Mouse (Mus musculus) intestine, embryonic 16.5 days (tissue): ENCODE results near the gene Pakap. TPM values are rescaled to one million over a fixed set of nuclear protein-coding genes. Genes with fewer than 3 reads are reported as not detected.

Source experiments
- ATAC-seq: fragments of 200-750 bp; cut with Nextera tagmentation; 2 replicates; pipeline ENCODE4 v1.8.0; 2017; ENCODE audit warnings: moderate TSS enrichment, moderate library complexity
- H3K27ac ChIP-seq: fragments of 300-500 bp; sonication (generic); 2 replicates; pipeline ENCODE4 v1.5.1; 2014; ENCODE audit warnings: mild to moderate bottlenecking, low read length
- H3K27me3 ChIP-seq: fragments of 300-500 bp; sonication (generic); replicated peaks from 2 replicates; pipeline ENCODE4 v1.6.1; 2014; ENCODE audit warnings: low read length, control low read depth, mixed read lengths; ENCODE audit not compliant: control insufficient read depth, insufficient read depth
- H3K36me3 ChIP-seq: fragments of 300-500 bp; sonication (generic); 2 replicates; pipeline ENCODE4 v1.6.1; 2014; ENCODE audit warnings: low read length, control low read depth; ENCODE audit not compliant: control insufficient read depth, insufficient read depth
- H3K4me1 ChIP-seq: fragments of 300-500 bp; sonication (generic); 2 replicates; pipeline ENCODE4 v1.6.1; 2014; ENCODE audit warnings: low read length, control low read depth, mixed read lengths; ENCODE audit not compliant: control insufficient read depth, insufficient read depth
- H3K4me2 ChIP-seq: fragments of 300-500 bp; sonication (generic); 2 replicates; pipeline ENCODE4 v1.6.1; 2014; ENCODE audit warnings: low read depth, low read length, control low read depth
- H3K4me3 ChIP-seq: fragments of 300-500 bp; sonication (generic); 2 replicates; pipeline ENCODE4 v1.5.1; 2014; ENCODE audit warnings: mild to moderate bottlenecking, low read length
- H3K9ac ChIP-seq: fragments of 300-500 bp; sonication (generic); 2 replicates; pipeline ENCODE4 v1.6.1; 2014; ENCODE audit warnings: low read depth, low read length
- H3K9me3 ChIP-seq: fragments of 300-500 bp; sonication (generic); 2 replicates; pipeline ENCODE4 v1.6.1; 2016; ENCODE audit warnings: low read length, control low read depth; ENCODE audit not compliant: control insufficient read depth
- whole genome bisulfite sequencing: fragments of 180-500 bp; shearing (Covaris S2); extraction: QIAGEN DNeasy Blood & Tissue Kit; methylation state at CpG from one replicate; pipeline ENCODE4 v1.1.7; 2014; 5-methylcytosine and 5-hydroxymethylcytosine counted together
- polyA plus RNA-seq: library from polyadenylated mRNA; unstranded; fragments of >200 nt; fragmentation: Nextera tagmentation; extraction: Ambion mirVana; gene quantifications from 2 replicates; pipeline ENCODE4 v1.2.1, GENCODE M21; 2015

Gene Pakap
- polyA plus RNA-seq, 1 experiment from 2014 or later, result 22.0 TPM

DNA sequence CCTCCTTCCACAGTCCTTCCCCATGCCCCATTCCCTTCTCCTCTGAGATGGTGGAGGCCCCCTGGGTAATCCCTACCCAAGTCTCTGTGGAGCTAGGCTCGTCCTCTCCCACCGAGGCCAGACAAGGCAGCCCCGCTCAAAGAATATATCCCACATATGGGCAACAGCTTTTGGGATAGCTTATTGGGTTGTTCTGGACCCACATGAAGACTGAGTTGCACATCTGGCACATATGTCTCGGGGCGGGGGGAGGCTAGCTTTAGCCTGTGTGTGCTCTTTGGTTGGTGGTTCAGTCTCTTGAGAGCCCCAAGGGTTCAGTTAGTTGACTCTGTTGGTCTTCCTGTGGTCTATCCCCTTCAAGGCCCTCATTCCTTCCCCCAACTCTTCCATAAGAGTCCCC lies 58.9 kb downstream of the Pakap start:
- H3K27ac ChIP-seq, result no peak overlapping the region
- H3K27me3 ChIP-seq, result no peaks in the 10 kb centered on the region
- H3K4me2 ChIP-seq, result no peak overlapping the region
- no peak overlapping the region for H3K9ac ChIP-seq
- 97% methylated on average over 5 of the region's 5 CpGs for WGBS
- no peak for ATAC-seq
- H3K9me3 ChIP-seq, result no peaks in the 10 kb centered on the region
- H3K36me3 ChIP-seq, result no peaks in the 10 kb centered on the region
- no peak overlapping the region for H3K4me3 ChIP-seq
- H3K4me1 ChIP-seq, result no peaks in the 10 kb centered on the region

DNA sequence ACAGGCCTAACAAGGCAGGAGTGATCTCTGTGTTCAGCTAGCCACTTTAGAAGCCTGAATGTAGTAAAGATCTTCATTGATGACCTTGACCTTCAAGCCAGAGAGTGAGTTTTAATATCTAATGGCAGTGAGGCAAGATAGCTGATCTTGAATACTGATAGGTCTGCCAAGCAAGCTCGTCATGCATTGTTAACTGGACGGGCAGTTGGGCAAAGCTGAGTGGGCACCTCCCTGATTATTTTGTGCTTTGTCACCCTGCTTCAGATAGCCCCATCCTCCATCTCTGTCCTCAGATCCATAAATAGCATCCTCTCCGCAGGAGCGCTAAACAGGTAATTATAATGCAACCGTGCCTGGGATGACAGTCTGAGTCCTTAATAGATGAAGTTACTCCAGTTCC lies 64.4 kb downstream of the Pakap start:
- H3K4me1 ChIP-seq, result no peaks in the 10 kb centered on the region
- H3K36me3 ChIP-seq, result no peaks in the 10 kb centered on the region
- H3K4me3 ChIP-seq, result no peak overlapping the region
- no peak overlapping the region for H3K27ac ChIP-seq
- no peaks in the 10 kb centered on the region for H3K9me3 ChIP-seq
- no peak overlapping the region for H3K9ac ChIP-seq
- no peak overlapping the region for H3K4me2 ChIP-seq
- no peak for ATAC-seq
- no peaks in the 10 kb centered on the region for H3K27me3 ChIP-seq
- 84% methylated on average over 5 of the region's 5 CpGs for WGBS

DNA sequence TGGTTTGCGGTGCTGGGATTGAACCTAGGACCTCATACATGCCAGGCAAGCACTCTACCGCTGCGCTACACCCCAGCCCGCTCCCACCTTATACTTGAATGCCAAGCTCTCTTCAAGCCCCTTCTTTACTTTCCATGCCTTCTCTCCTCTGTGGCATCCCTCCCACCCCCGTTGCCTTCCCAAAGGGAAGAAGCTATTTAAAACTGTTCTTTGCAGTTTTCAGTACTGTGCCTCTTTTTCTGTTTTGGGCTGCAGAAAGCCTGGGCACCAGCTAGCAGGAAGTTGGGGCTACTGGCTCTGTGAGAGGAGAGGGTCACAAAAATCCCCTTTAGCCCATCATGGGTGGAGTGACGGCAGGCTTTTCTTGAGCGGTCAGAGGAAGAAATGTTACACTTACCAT lies 65.1 kb downstream of the Pakap start:
- no peak for ATAC-seq
- 93% methylated on average over 7 of the region's 7 CpGs for WGBS
- Histone ChIP-seq H3K9me3 (no peaks in the 10 kb centered on the region), H3K9ac (no peak overlapping the region), H3K4me1 (peaks cover 2% of the 10 kb centered on the region; the same call in 1 of the 2 replicates), H3K4me2 (no peak overlapping the region), H3K27me3 (no peaks in the 10 kb centered on the region), H3K36me3 (no peaks in the 10 kb centered on the region), H3K4me3 (no peak overlapping the region), H3K27ac (no peak overlapping the region)

DNA sequence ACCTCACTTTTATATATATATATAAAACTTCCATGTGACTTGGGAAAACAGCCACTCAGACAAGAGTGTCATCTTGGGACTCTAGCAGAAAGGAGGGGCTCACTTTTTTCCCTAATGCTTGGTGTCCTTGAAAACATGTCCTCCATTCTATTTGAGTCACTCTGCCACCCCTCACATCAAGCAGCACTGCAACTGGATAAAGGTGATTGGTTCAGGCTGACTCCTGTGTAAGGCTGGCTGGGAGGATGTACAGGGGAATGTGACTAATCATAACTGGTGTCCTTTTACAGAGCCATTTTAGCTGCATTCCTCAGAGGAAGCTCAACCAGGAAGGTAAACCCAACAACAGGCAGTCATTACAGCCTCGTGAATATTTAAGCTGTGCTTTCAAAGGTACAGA lies 67.0 kb downstream of the Pakap start:
- no peak overlapping the region for H3K4me2 ChIP-seq
- ATAC-seq, result no peak
- no peaks in the 10 kb centered on the region for H3K27me3 ChIP-seq
- no peaks in the 10 kb centered on the region for H3K36me3 ChIP-seq
- peaks cover 4% of the 10 kb centered on the region; the same call in 1 of the 2 replicates for H3K4me1 ChIP-seq
- no peak overlapping the region for H3K4me3 ChIP-seq
- no peaks in the 10 kb centered on the region for H3K9me3 ChIP-seq
- H3K9ac ChIP-seq, result no peak overlapping the region
- no peak overlapping the region for H3K27ac ChIP-seq
- WGBS, result 64% methylated on average over 1 of the region's 1 CpGs

GRCm38 (mm10) chr4:57636782-57637482 lies 69.0 kb downstream of the Pakap start:
- Histone ChIP-seq H3K9ac (no peak overlapping the region), H3K4me1 (peaks cover 4% of the 10 kb centered on the region; the same call in 1 of the 2 replicates), H3K36me3 (no peaks in the 10 kb centered on the region), H3K27ac (no peak overlapping the region), H3K4me3 (no peak overlapping the region), H3K27me3 (no peaks in the 10 kb centered on the region), H3K4me2 (no peak overlapping the region), H3K9me3 (no peaks in the 10 kb centered on the region)
- WGBS, result 55% methylated on average over 9 of the region's 9 CpGs
- ATAC-seq, result no peak

DNA sequence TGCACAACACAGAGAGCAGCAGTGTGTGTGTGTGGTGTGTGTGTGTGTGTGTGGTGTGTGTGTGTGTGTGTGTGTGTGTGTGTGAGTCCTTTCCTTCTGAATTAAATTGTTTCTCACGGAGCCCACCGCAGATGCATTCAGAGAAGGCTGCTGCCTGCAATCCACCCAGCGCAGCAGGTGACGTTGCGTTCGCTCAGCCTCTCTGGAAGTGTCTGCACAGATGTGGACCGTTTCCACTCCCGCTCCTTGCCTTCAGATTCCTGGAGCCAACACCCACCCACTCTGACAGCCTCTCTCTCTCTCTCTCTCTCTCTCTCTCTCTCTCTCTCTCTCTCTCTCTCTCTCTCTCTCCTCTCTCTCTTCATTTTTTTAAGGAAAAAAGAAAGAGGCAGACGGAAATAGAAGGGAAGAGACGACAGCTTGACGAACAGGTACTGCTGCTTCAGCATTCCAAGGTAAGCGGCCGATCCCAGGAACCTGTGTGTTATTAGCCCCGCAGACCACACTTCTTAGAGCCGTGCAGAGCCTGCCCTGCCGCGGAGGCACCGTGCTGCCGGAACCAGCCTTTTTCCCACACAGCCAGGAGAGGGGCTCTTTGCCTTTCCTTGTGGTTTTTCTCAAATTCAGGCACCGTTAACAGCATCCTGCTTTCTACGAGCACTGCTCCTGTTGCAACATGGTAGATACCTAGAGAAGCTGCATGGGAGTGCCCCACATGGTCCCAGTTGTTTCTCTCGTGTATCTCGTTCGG lies 69.8 kb downstream of the Pakap start:
- no peaks in the 10 kb centered on the region for H3K9me3 ChIP-seq
- peak overlapping the region; percentile 57 for H3K4me2 ChIP-seq
- H3K4me1 ChIP-seq, result peaks cover 4% of the 10 kb centered on the region; the same call in 1 of the 2 replicates
- H3K27me3 ChIP-seq, result no peaks in the 10 kb centered on the region
- H3K4me3 ChIP-seq, result peak overlapping the region; percentile 34
- no peak overlapping the region for H3K9ac ChIP-seq
- H3K36me3 ChIP-seq, result no peaks in the 10 kb centered on the region
- peak; percentile 59; the same call in 1 of the 2 replicates for ATAC-seq
- 15% methylated on average over 24 of the region's 24 CpGs for WGBS
- no peak overlapping the region for H3K27ac ChIP-seq

DNA sequence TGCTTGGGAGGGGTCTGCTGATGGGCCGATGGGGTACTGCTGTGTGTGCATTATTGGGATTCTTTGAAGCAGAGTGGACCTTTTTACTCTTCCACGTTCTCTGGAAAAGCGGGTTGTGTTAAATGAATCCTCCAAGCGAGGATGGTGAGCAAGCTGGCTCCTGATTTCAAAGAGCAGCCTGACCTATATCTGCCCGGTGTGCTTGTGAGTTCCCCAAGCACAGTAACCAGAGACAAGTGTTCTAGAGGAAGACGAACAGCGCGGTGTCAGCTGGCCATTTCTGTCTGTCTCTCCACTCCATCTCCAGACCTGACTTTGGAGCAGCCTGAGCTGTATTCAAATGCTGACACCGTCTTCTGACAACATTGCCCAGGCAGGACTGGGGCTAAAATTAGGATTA lies 71.0 kb downstream of the Pakap start:
- WGBS, result 79% methylated on average over 9 of the region's 9 CpGs
- H3K27me3 ChIP-seq, result no peaks in the 10 kb centered on the region
- H3K4me1 ChIP-seq, result peaks cover 4% of the 10 kb centered on the region; the same call in 1 of the 2 replicates
- H3K27ac ChIP-seq, result no peak overlapping the region
- ATAC-seq, result no peak
- H3K36me3 ChIP-seq, result no peaks in the 10 kb centered on the region
- H3K4me3 ChIP-seq, result no peak overlapping the region
- H3K9ac ChIP-seq, result no peak overlapping the region
- H3K9me3 ChIP-seq, result no peaks in the 10 kb centered on the region
- H3K4me2 ChIP-seq, result no peak overlapping the region

DNA sequence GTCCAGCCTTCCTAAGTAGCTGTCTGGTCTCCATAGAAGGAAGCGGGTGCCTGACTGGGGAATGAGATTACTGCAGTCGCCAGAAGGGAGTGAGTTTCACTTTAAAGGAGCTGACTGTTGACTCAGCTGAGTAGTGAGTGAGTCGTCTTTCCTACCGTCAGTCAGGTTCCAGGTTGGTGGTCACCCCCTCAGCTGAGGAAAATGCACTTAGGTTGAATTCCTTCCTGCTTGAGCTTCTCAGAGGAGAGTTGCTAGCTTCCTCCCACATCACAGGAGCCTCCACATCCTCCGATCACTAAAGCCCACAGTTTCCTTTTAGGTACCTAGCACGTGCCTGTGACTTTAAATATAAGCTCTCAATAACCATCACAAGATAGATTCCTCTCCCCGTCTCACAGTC lies 72.2 kb downstream of the Pakap start:
- no peak overlapping the region for H3K4me3 ChIP-seq
- H3K27ac ChIP-seq, result no peak overlapping the region
- H3K4me1 ChIP-seq, result peaks cover 4% of the 10 kb centered on the region; the same call in 1 of the 2 replicates
- H3K4me2 ChIP-seq, result peak overlapping the region; percentile 14; the same call in 1 of the 2 replicates
- no peak overlapping the region for H3K9ac ChIP-seq
- no peak for ATAC-seq
- no peaks in the 10 kb centered on the region for H3K27me3 ChIP-seq
- whole genome bisulfite sequencing, result 30% methylated on average over 7 of the region's 7 CpGs
- H3K36me3 ChIP-seq, result no peaks in the 10 kb centered on the region
- no peaks in the 10 kb centered on the region for H3K9me3 ChIP-seq

GRCm38 (mm10) chr4:57640971-57641370 lies 73.0 kb downstream of the Pakap start:
- H3K27me3 ChIP-seq, result no peaks in the 10 kb centered on the region
- ATAC-seq, result no peak
- WGBS, result 85% methylated on average over 3 of the region's 3 CpGs

More at GRCm38 (mm10) chr4:57640971-57641370, 73.0 kb downstream of the Pakap start:
- no peak overlapping the region for H3K27ac ChIP-seq
- no peaks in the 10 kb centered on the region for H3K9me3 ChIP-seq
- H3K4me3 ChIP-seq, result no peak overlapping the region
- no peak overlapping the region for H3K9ac ChIP-seq
- H3K4me1 ChIP-seq, result peaks cover 4% of the 10 kb centered on the region; the same call in 1 of the 2 replicates
- H3K36me3 ChIP-seq, result no peaks in the 10 kb centered on the region
- H3K4me2 ChIP-seq, result no peak overlapping the region
